Mouse (Mus musculus): Measurements from ENCODE around the gene Myadm. TPM values are rescaled to one million over a fixed set of nuclear protein-coding genes. Genes with fewer than 3 reads are reported as not detected.
"Not testable (repeated sequence)": the region's sequence is repeated elsewhere in the genome, so short reads cannot be mapped to it uniquely, and the experiment has no call there.

Myadm gene
- polyA plus RNA-seq, 1 experiment = 111 TPM

GRCm38 (mm10) chr7:3267261-3267660, 21.6 kb upstream of the Myadm start:
- H3K27ac ChIP-seq (ENCODE audit: insufficient read depth, low read depth, low read length) = no peak overlapping the region
- H3K4me3 ChIP-seq (ENCODE audit: insufficient read depth, low read depth, low read length) = no peak overlapping the region
- WGBS = 70% methylated on average over 3 of the region's 3 CpGs
- H3K4me1 ChIP-seq (ENCODE audit: control insufficient read depth, insufficient read depth, low read length) = no peaks in the 10 kb centered on the region
- H3K36me3 ChIP-seq (ENCODE audit: control insufficient read depth, insufficient read depth, low read length) = no peaks in the 10 kb centered on the region
- TF ChIP-seq CTCF (conservative IDR thresholded peaks at IDR 0.05; ENCODE audit: insufficient read depth, insufficient read length, low read depth, low read length) (no peak), POLR2A (IDR thresholded peaks at IDR 0.05; ENCODE audit: low read depth, low read length) (no peak)
- H3K27me3 ChIP-seq (replicated peaks; ENCODE audit: control insufficient read depth, insufficient read depth, low read length) = no peaks in the 10 kb centered on the region
- no peak for DNase-seq

- 57% methylated on average over 8 of the region's 8 CpGs for WGBS
- TF ChIP-seq CTCF (conservative IDR thresholded peaks at IDR 0.05; ENCODE audit: insufficient read depth, insufficient read length, low read depth, low read length) (no peak), POLR2A (IDR thresholded peaks at IDR 0.05; ENCODE audit: low read depth, low read length) (no peak)
- no peaks in the 10 kb centered on the region for H3K36me3 ChIP-seq (ENCODE audit: control insufficient read depth, insufficient read depth, low read length)
- H3K27me3 ChIP-seq (replicated peaks; ENCODE audit: control insufficient read depth, insufficient read depth, low read length) = no peaks in the 10 kb centered on the region
- H3K4me1 ChIP-seq (ENCODE audit: control insufficient read depth, insufficient read depth, low read length) = no peaks in the 10 kb centered on the region
- H3K4me3 ChIP-seq (ENCODE audit: insufficient read depth, low read depth, low read length) = no peak overlapping the region
- no peak overlapping the region for H3K27ac ChIP-seq (ENCODE audit: insufficient read depth, low read depth, low read length)
- DNase-seq = peak; percentile 17
Measured at GRCm38 (mm10) chr7:3267888-3268287, 21.0 kb upstream of the Myadm start.

- H3K27ac ChIP-seq (ENCODE audit: insufficient read depth, low read depth, low read length) = no peak overlapping the region
- H3K36me3 ChIP-seq (ENCODE audit: control insufficient read depth, insufficient read depth, low read length) = no peaks in the 10 kb centered on the region
- TF ChIP-seq CTCF (conservative IDR thresholded peaks at IDR 0.05; ENCODE audit: insufficient read depth, insufficient read length, low read depth, low read length) (no peak), POLR2A (IDR thresholded peaks at IDR 0.05; ENCODE audit: low read depth, low read length) (no peak)
- H3K4me1 ChIP-seq (ENCODE audit: control insufficient read depth, insufficient read depth, low read length) = no peaks in the 10 kb centered on the region
- H3K27me3 ChIP-seq (replicated peaks; ENCODE audit: control insufficient read depth, insufficient read depth, low read length) = no peaks in the 10 kb centered on the region
- 20% methylated on average over 3 of the region's 3 CpGs for WGBS
- H3K4me3 ChIP-seq (ENCODE audit: insufficient read depth, low read depth, low read length) = no peak overlapping the region
- DNase-seq = no peak
Measured at GRCm38 (mm10) chr7:3268291-3268690, 20.6 kb upstream of the Myadm start.

- no peaks in the 10 kb centered on the region for H3K27me3 ChIP-seq (replicated peaks; ENCODE audit: control insufficient read depth, insufficient read depth, low read length)
- H3K27ac ChIP-seq (ENCODE audit: insufficient read depth, low read depth, low read length) = no peak overlapping the region
- no peak for TF ChIP-seq POLR2A (IDR thresholded peaks at IDR 0.05; ENCODE audit: low read depth, low read length)
- no peak for TF ChIP-seq CTCF (conservative IDR thresholded peaks at IDR 0.05; ENCODE audit: insufficient read depth, insufficient read length, low read depth, low read length)
- no peaks in the 10 kb centered on the region for H3K36me3 ChIP-seq (ENCODE audit: control insufficient read depth, insufficient read depth, low read length)
- H3K4me1 ChIP-seq (ENCODE audit: control insufficient read depth, insufficient read depth, low read length) = no peaks in the 10 kb centered on the region
- no peak for DNase-seq
- WGBS = 79% methylated on average over 9 of the region's 9 CpGs
- H3K4me3 ChIP-seq (ENCODE audit: insufficient read depth, low read depth, low read length) = no peak overlapping the region
Measured at GRCm38 (mm10) chr7:3272206-3272605, 16.7 kb upstream of the Myadm start.

GRCm38 (mm10) chr7:3275455-3276170, 13.3 kb upstream of the Myadm start:
- no peak overlapping the region for H3K4me3 ChIP-seq (ENCODE audit: insufficient read depth, low read depth, low read length)
- no peaks in the 10 kb centered on the region for H3K27me3 ChIP-seq (replicated peaks; ENCODE audit: control insufficient read depth, insufficient read depth, low read length)
- peak; percentile 57 for DNase-seq
- TF ChIP-seq CTCF (conservative IDR thresholded peaks at IDR 0.05; ENCODE audit: insufficient read depth, insufficient read length, low read depth, low read length) (no peak), POLR2A (IDR thresholded peaks at IDR 0.05; ENCODE audit: low read depth, low read length) (no peak)
- no peaks in the 10 kb centered on the region for H3K4me1 ChIP-seq (ENCODE audit: control insufficient read depth, insufficient read depth, low read length)
- peak overlapping the region; percentile 65; the same call in 1 of the 2 replicates for H3K27ac ChIP-seq (ENCODE audit: insufficient read depth, low read depth, low read length)
- no peaks in the 10 kb centered on the region for H3K36me3 ChIP-seq (ENCODE audit: control insufficient read depth, insufficient read depth, low read length)
- 52% methylated on average over 6 of the region's 6 CpGs for WGBS

- not testable (repeated sequence) for H3K27ac ChIP-seq (ENCODE audit: insufficient read depth, low read depth, low read length); H3K4me1 ChIP-seq (ENCODE audit: control insufficient read depth, insufficient read depth, low read length); DNase-seq; H3K36me3 ChIP-seq (ENCODE audit: control insufficient read depth, insufficient read depth, low read length); H3K27me3 ChIP-seq (replicated peaks; ENCODE audit: control insufficient read depth, insufficient read depth, low read length); H3K4me3 ChIP-seq (ENCODE audit: insufficient read depth, low read depth, low read length)
- WGBS = 48% methylated on average over 4 of the region's 4 CpGs
Measured at GRCm38 (mm10) chr7:3276781-3277180, 12.1 kb upstream of the Myadm start.

- Histone ChIP-seq H3K4me1 (ENCODE audit: control insufficient read depth, insufficient read depth, low read length) (no peaks in the 10 kb centered on the region), H3K36me3 (ENCODE audit: control insufficient read depth, insufficient read depth, low read length) (no peaks in the 10 kb centered on the region), H3K27me3 (replicated peaks; ENCODE audit: control insufficient read depth, insufficient read depth, low read length) (no peaks in the 10 kb centered on the region), H3K27ac (ENCODE audit: insufficient read depth, low read depth, low read length) (no peak overlapping the region), H3K4me3 (ENCODE audit: insufficient read depth, low read depth, low read length) (no peak overlapping the region)
- WGBS = 65% methylated on average over 5 of the region's 5 CpGs
- no peak for DNase-seq
- no peak for TF ChIP-seq CTCF (conservative IDR thresholded peaks at IDR 0.05; ENCODE audit: insufficient read depth, insufficient read length, low read depth, low read length)
Measured at GRCm38 (mm10) chr7:3280080-3280653, 8.7 kb upstream of the Myadm start.

Data from kidney, adult 2 months (tissue).